Mouse (Mus musculus): ENCODE data around the gene Gm20914.
"Not testable (repeated sequence)": the region's sequence is repeated elsewhere in the genome, so short reads cannot be mapped to it uniquely, and the experiment has no call there.

Gm20914 gene

GRCm38 (mm10) chrY:5725678-5726077, at the start of gene Gm20914:
TSS of gene Gm20914 (plus strand) at chrY:5725978.
- in situ Hi-C loops (cut with MboI, MseI) = not testable (repeated sequence)

Measured in T-helper 17 cell (primary cell).